Mouse (Mus musculus): ENCODE measurements at regions not wholly inside any gene's neighbourhood (a gene's known extent, or its start where the extent isn't known, plus 50 kb on each side); places are given as distances from the start of the nearest gene placed in this dataset.

GRCm38 (mm10) chr3:21507655-21508054, 568.8 kb upstream of the Tbl1xr1 start:
- DNase-seq (ENCODE audit: low read depth, low spot score): no peak

GRCm38 (mm10) chr3:21512081-21512480, 564.4 kb upstream of the Tbl1xr1 start:
- DNase-seq (ENCODE audit: low read depth, low spot score): no peak

GRCm38 (mm10) chr3:21524426-21524937, 552.0 kb upstream of the Tbl1xr1 start:
- no peak for DNase-seq (ENCODE audit: low read depth, low spot score)

- DNase-seq (ENCODE audit: low read depth, low spot score): peak; percentile 48
Observed at GRCm38 (mm10) chr3:21530862-21531261, 545.6 kb upstream of the Tbl1xr1 start.

GRCm38 (mm10) chr3:21539138-21539537, 537.3 kb upstream of the Tbl1xr1 start:
- DNase-seq (ENCODE audit: low read depth, low spot score): no peak

- DNase-seq (ENCODE audit: low read depth, low spot score): no peak
Observed at GRCm38 (mm10) chr3:21544456-21544855, 532.0 kb upstream of the Tbl1xr1 start.

- DNase-seq (ENCODE audit: low read depth, low spot score): peak; percentile 66
Observed at GRCm38 (mm10) chr3:21545156-21545893, 531.1 kb upstream of the Tbl1xr1 start.

GRCm38 (mm10) chr3:21546411-21546810, 530.0 kb upstream of the Tbl1xr1 start:
- DNase-seq (ENCODE audit: low read depth, low spot score): no peak

GRCm38 (mm10) chr3:21549671-21550070, 526.8 kb upstream of the Tbl1xr1 start:
- DNase-seq (ENCODE audit: low read depth, low spot score): no peak

- DNase-seq (ENCODE audit: low read depth, low spot score): no peak
Observed at GRCm38 (mm10) chr3:21553159-21553758, 523.2 kb upstream of the Tbl1xr1 start.

GRCm38 (mm10) chr3:21553859-21554258, 522.6 kb upstream of the Tbl1xr1 start:
- DNase-seq (ENCODE audit: low read depth, low spot score): no peak

GRCm38 (mm10) chr3:21557963-21558441, 518.5 kb upstream of the Tbl1xr1 start:
- no peak for DNase-seq (ENCODE audit: low read depth, low spot score)

GRCm38 (mm10) chr3:21562771-21563312, 513.6 kb upstream of the Tbl1xr1 start:
- DNase-seq (ENCODE audit: low read depth, low spot score): no peak

GRCm38 (mm10) chr3:21563454-21563853, 513.0 kb upstream of the Tbl1xr1 start:
- no peak for DNase-seq (ENCODE audit: low read depth, low spot score)

GRCm38 (mm10) chr3:21564211-21564781, 512.2 kb upstream of the Tbl1xr1 start:
- DNase-seq (ENCODE audit: low read depth, low spot score): peak; percentile 73

GRCm38 (mm10) chr3:21564847-21565485, 511.5 kb upstream of the Tbl1xr1 start:
- DNase-seq (ENCODE audit: low read depth, low spot score): no peak

GRCm38 (mm10) chr3:21569721-21570120, 506.7 kb upstream of the Tbl1xr1 start:
- DNase-seq (ENCODE audit: low read depth, low spot score): no peak

- DNase-seq (ENCODE audit: low read depth, low spot score): no peak
Observed at GRCm38 (mm10) chr3:21578635-21579034, 497.8 kb upstream of the Tbl1xr1 start.

- DNase-seq (ENCODE audit: low read depth, low spot score): no peak
Observed at GRCm38 (mm10) chr3:21582122-21582521, 494.3 kb upstream of the Tbl1xr1 start.

- no peak for DNase-seq (ENCODE audit: low read depth, low spot score)
Observed at GRCm38 (mm10) chr3:21585767-21586166, 490.7 kb upstream of the Tbl1xr1 start.

GRCm38 (mm10) chr3:21606846-21607245, 469.6 kb upstream of the Tbl1xr1 start:
- no peak for DNase-seq (ENCODE audit: low read depth, low spot score)

GRCm38 (mm10) chr3:21610231-21610630, 466.2 kb upstream of the Tbl1xr1 start:
- no peak for DNase-seq (ENCODE audit: low read depth, low spot score)

Measured in mesoderm, embryonic 11.5 days (tissue).